ENCODE assay signal across 8 mouse cellular contexts in genomic region chr12:33027093-33027492, GRCm38 (mm10).
A peak's percentile ranks its signal among the peaks of the same experiment; 100 is the strongest.
DNase-seq lines count a peak whose midpoint lies in the region; ATAC-seq and TF ChIP-seq lines count a peak whose summit lies in the region.

No protein-coding gene starts in this region.

- 0 out of 2 replicates have a peak overlapping the region, but pooled peaks have one; percentile 44 for H3K27ac ChIP-seq in embryonic facial prominence, embryonic 13.5 days
- H3K27ac ChIP-seq in kidney, adult 2 months (ENCODE audit: insufficient read depth, low read depth, low read length): no peak overlapping the region
- 0 out of 2 replicates have a peak overlapping the region, but pooled peaks have one; percentile 9 for H3K27ac ChIP-seq in limb, embryonic 12.5 days

- peak overlapping the region; percentile 12; the same call in 1 of the 2 replicates for H3K4me3 ChIP-seq in embryonic facial prominence, embryonic 13.5 days
- H3K4me3 ChIP-seq in kidney, adult 2 months (ENCODE audit: insufficient read depth, low read depth, low read length): no peak overlapping the region
- H3K4me3 ChIP-seq in limb, embryonic 12.5 days (replicated peaks): no peak overlapping the region

- 6% methylated on average over 10 of the region's 10 CpGs for WGBS in embryonic facial prominence, embryonic 13.5 days
- 3% methylated on average over 10 of the region's 10 CpGs for WGBS in kidney, adult 2 months
- WGBS in limb, embryonic 12.5 days: 2% methylated on average over 10 of the region's 10 CpGs

- H3K4me2 ChIP-seq in embryonic facial prominence, embryonic 13.5 days: peak overlapping the region; percentile 51
- peak overlapping the region; percentile 47 for H3K4me2 ChIP-seq in limb, embryonic 12.5 days

- DNase-seq in CD4-positive helper T cell, adult 2 months (ENCODE audit: low read depth, low spot score): peak; percentile 83
- peak; percentile 30 to 49 for DNase-seq in adrenal gland, postnatal 4 days (ENCODE audit: low spot score in 2 of 2)
- peak; percentile 87 for DNase-seq in heart, adult 8-10 months (ENCODE audit: low spot score)
- DNase-seq in kidney, adult 2 months: peak; percentile 77
- DNase-seq in monocyte, adult 2 months (ENCODE audit: low read depth in 1 of 2, low spot score in 2 of 2): peak; percentile 43 to 57
- DNase-seq in spleen, postnatal 4 days (ENCODE audit: low spot score in 2 of 2): peak; percentile 68 to 85

- H3K9ac ChIP-seq in embryonic facial prominence, embryonic 13.5 days: no peak overlapping the region
- no peak overlapping the region for H3K9ac ChIP-seq in limb, embryonic 12.5 days (replicated peaks)

- no peak for TF ChIP-seq POLR2A in kidney, adult 2 months (IDR thresholded peaks at IDR 0.05; ENCODE audit: low read depth, low read length)

- peak; percentile 97 for TF ChIP-seq CTCF in kidney, adult 2 months (conservative IDR thresholded peaks at IDR 0.05; ENCODE audit: insufficient read depth, insufficient read length, low read depth, low read length)

- no peak for ATAC-seq in embryonic facial prominence, embryonic 13.5 days (ENCODE audit: insufficient number of reproducible peaks, insufficient read depth, low FRiP score, low TSS enrichment, low read depth)
- ATAC-seq in limb, embryonic 12.5 days (ENCODE audit: insufficient number of reproducible peaks, insufficient read depth, low FRiP score, low TSS enrichment, low read depth): peak; percentile 57; the same call in 1 of the 2 replicates

- H3K4me1 ChIP-seq in embryonic facial prominence, embryonic 13.5 days: peaks cover 36% of the 10 kb centered on the region
- H3K4me1 ChIP-seq in kidney, adult 2 months (ENCODE audit: control insufficient read depth, insufficient read depth, low read length): no peaks in the 10 kb centered on the region
- peaks cover 24% of the 10 kb centered on the region for H3K4me1 ChIP-seq in limb, embryonic 12.5 days (replicated peaks)

- peaks cover 28% of the 10 kb centered on the region; the same call in 1 of the 2 replicates for H3K27me3 ChIP-seq in embryonic facial prominence, embryonic 13.5 days
- H3K27me3 ChIP-seq in kidney, adult 2 months (replicated peaks; ENCODE audit: control insufficient read depth, insufficient read depth, low read length): no peaks in the 10 kb centered on the region
- 0 out of 2 replicates have a peak, but pooled peaks cover 6% of the 10 kb centered on the region for H3K27me3 ChIP-seq in limb, embryonic 12.5 days

- no peaks in the 10 kb centered on the region for H3K9me3 ChIP-seq in embryonic facial prominence, embryonic 13.5 days
- peaks cover 5% of the 10 kb centered on the region; the same call in 1 of the 2 replicates for H3K9me3 ChIP-seq in limb, embryonic 12.5 days

- no peaks in the 10 kb centered on the region for H3K36me3 ChIP-seq in embryonic facial prominence, embryonic 13.5 days
- no peaks in the 10 kb centered on the region for H3K36me3 ChIP-seq in kidney, adult 2 months (ENCODE audit: control insufficient read depth, insufficient read depth, low read length)
- no peaks in the 10 kb centered on the region for H3K36me3 ChIP-seq in limb, embryonic 12.5 days
